Mouse (Mus musculus) layer of hippocampus, postnatal 25 days (tissue): ENCODE data around the gene Kcnh3. TPM values are rescaled to one million over a fixed set of nuclear protein-coding genes. Genes with fewer than 3 reads are reported as not detected.

Source experiments
- DNase-seq, 2 experiments: peaks; one replicate each; pipeline ENCODE4 v3.0.0; 2022; ENCODE audit warnings: mixed read lengths in 2 of 2, low spot score in 1 of 2; ENCODE audit errors: extremely low spot score in 1 of 2
- total RNA-seq, 2 experiments: library from RNA; stranded (reverse); gene quantifications; 2 replicates each; pipeline ENCODE4 v1.2.3; 2021

Kcnh3 gene
- total RNA-seq = 10 to 100 TPM; 81.0 to 84.7 TPM

- peak; percentile 65 for DNase-seq
Measured at GRCm38 (mm10) chr15:99224208-99224911, at the start of gene Kcnh3. Gene Kcnh3, plus strand, starts transcription at chr15:99224861.

GRCm38 (mm10) chr15:99179639-99180038 lies 45.0 kb upstream of the Kcnh3 start:
- DNase-seq = no peak

GRCm38 (mm10) chr15:99184217-99184914 lies 40.3 kb upstream of the Kcnh3 start:
- DNase-seq = no peak

- DNase-seq = no peak
Measured at GRCm38 (mm10) chr15:99194358-99194757, 30.3 kb upstream of the Kcnh3 start.

GRCm38 (mm10) chr15:99195043-99195442 lies 29.6 kb upstream of the Kcnh3 start:
- DNase-seq = no peak

- DNase-seq = peak in 1 of 2 experiments; percentile 53
Measured at GRCm38 (mm10) chr15:99198761-99199160, 25.9 kb upstream of the Kcnh3 start.

GRCm38 (mm10) chr15:99205959-99206358 lies 18.7 kb upstream of the Kcnh3 start:
- DNase-seq = no peak

GRCm38 (mm10) chr15:99213183-99213582 lies 11.5 kb upstream of the Kcnh3 start:
- no peak for DNase-seq

- DNase-seq = no peak
Measured at GRCm38 (mm10) chr15:99214941-99215340, 9.7 kb upstream of the Kcnh3 start.

- DNase-seq = no peak
Measured at GRCm38 (mm10) chr15:99215741-99216463, 8.8 kb upstream of the Kcnh3 start.

- no peak for DNase-seq
Measured at GRCm38 (mm10) chr15:99217630-99218029, 7.0 kb upstream of the Kcnh3 start.

GRCm38 (mm10) chr15:99221315-99221952 lies 3.2 kb upstream of the Kcnh3 start:
- no peak for DNase-seq

- DNase-seq = no peak
Measured at GRCm38 (mm10) chr15:99222794-99223584, 1.7 kb upstream of the Kcnh3 start.

GRCm38 (mm10) chr15:99223585-99224207 lies 965 bp upstream of the Kcnh3 start:
- DNase-seq = peak in 1 of 2 experiments; percentile 46

- DNase-seq = peak; percentile 54 to 61
Measured at GRCm38 (mm10) chr15:99225081-99225810, 585 bp downstream of the Kcnh3 start.

GRCm38 (mm10) chr15:99226090-99226489 lies 1.4 kb downstream of the Kcnh3 start:
- DNase-seq = no peak

GRCm38 (mm10) chr15:99231998-99232397 lies 7.3 kb downstream of the Kcnh3 start:
- DNase-seq = peak in 1 of 2 experiments; percentile 33

- DNase-seq = no peak
Measured at GRCm38 (mm10) chr15:99233719-99234118, 9.1 kb downstream of the Kcnh3 start.
